Mouse (Mus musculus) ES-Bruce4 (cell line): ENCODE data around the gene Egfr. TPM values are rescaled to one million over a fixed set of nuclear protein-coding genes. Genes with fewer than 3 reads are reported as not detected.

Experiments
- H3K27ac ChIP-seq: 2 replicates; pipeline ENCODE4 v1.5.1; 2012; ENCODE audit warnings: low read length, inconsistent platforms; ENCODE audit not compliant: insufficient read depth
- H3K27me3 ChIP-seq: 2 replicates; pipeline ENCODE4 v1.6.1; 2012; ENCODE audit warnings: mild to moderate bottlenecking, low read length, inconsistent platforms; ENCODE audit not compliant: control insufficient read depth, poor library complexity, insufficient read depth, severe bottlenecking
- H3K36me3 ChIP-seq: 2 replicates; pipeline ENCODE4 v1.6.1; 2012; ENCODE audit warnings: inconsistent platforms, mild to moderate bottlenecking, low read length, moderate library complexity; ENCODE audit not compliant: control insufficient read depth, poor library complexity, insufficient read depth, severe bottlenecking
- H3K4me1 ChIP-seq: one replicate; pipeline ENCODE4 v1.8.1; 2011; ENCODE audit warnings: low read length; ENCODE audit not compliant: control insufficient read depth, insufficient read depth
- H3K4me3 ChIP-seq: 2 replicates; pipeline ENCODE4 v1.5.1; 2011; ENCODE audit warnings: low read depth, mild to moderate bottlenecking, low read length
- H3K9ac ChIP-seq: 2 replicates; pipeline ENCODE4 v1.6.1; 2012; ENCODE audit warnings: low read depth, mild to moderate bottlenecking, inconsistent platforms; ENCODE audit not compliant: poor library complexity, severe bottlenecking
- H3K9me3 ChIP-seq: replicated peaks from 2 replicates; pipeline ENCODE4 v1.6.1; 2012; ENCODE audit warnings: mild to moderate bottlenecking, low read length, inconsistent platforms; ENCODE audit not compliant: control insufficient read depth, poor library complexity, insufficient read depth, severe bottlenecking
- CTCF ChIP-seq: IDR thresholded peaks from one replicate; pipeline ENCODE4 v1.8.1; 2011; ENCODE audit warnings: low read depth, low read length
- EP300 ChIP-seq: IDR thresholded peaks from 2 replicates; pipeline ENCODE4 v1.6.1; 2011; ENCODE audit warnings: low read depth, low read length; ENCODE audit not compliant: insufficient read depth
- POLR2A ChIP-seq: IDR thresholded peaks from one replicate; pipeline ENCODE4 v1.8.1; 2011; ENCODE audit warnings: low read length; ENCODE audit not compliant: insufficient read depth
- polyA plus RNA-seq: library from polyadenylated mRNA; stranded (reverse); fragments of >200 nt; gene quantifications from 2 replicates; pipeline ENCODE4 v1.2.4, GENCODE M21; 2011; ENCODE audit warnings: low read depth; ENCODE audit not compliant: missing spikeins, insufficient read depth, insufficient read length

The Egfr gene
- polyA plus RNA-seq, 1 experiment, result 13.1 TPM

DNA sequence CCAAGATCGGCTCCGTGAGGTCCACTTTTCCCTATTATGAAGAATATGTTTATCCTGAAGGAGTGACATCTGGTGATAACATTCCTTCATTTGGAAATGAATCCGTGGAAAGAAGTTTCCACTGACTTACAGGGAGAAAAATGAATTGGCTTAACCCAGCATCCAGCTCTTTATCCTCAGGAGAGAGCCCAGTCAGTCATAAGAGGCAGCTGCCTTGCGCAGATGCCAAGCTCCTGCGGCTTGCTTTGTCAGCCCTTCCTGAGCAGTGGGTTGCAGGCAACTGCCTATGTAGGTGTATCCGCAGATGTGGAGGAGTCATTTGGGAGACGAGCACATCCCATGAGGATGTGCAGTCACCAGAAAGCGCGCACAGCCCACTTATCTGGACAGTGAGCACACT, 64.4 kb downstream of the Egfr start:
- no peak overlapping the region for H3K9ac ChIP-seq
- no peaks in the 10 kb centered on the region for H3K36me3 ChIP-seq
- TF ChIP-seq EP300 (no peak), POLR2A (no peak), CTCF (no peak)
- no peaks in the 10 kb centered on the region for H3K27me3 ChIP-seq
- H3K27ac ChIP-seq, result no peak overlapping the region
- H3K4me1 ChIP-seq, result no peaks in the 10 kb centered on the region
- no peak overlapping the region for H3K4me3 ChIP-seq
- 0 out of 2 replicates have a peak, but pooled peaks cover 3% of the 10 kb centered on the region for H3K9me3 ChIP-seq

DNA sequence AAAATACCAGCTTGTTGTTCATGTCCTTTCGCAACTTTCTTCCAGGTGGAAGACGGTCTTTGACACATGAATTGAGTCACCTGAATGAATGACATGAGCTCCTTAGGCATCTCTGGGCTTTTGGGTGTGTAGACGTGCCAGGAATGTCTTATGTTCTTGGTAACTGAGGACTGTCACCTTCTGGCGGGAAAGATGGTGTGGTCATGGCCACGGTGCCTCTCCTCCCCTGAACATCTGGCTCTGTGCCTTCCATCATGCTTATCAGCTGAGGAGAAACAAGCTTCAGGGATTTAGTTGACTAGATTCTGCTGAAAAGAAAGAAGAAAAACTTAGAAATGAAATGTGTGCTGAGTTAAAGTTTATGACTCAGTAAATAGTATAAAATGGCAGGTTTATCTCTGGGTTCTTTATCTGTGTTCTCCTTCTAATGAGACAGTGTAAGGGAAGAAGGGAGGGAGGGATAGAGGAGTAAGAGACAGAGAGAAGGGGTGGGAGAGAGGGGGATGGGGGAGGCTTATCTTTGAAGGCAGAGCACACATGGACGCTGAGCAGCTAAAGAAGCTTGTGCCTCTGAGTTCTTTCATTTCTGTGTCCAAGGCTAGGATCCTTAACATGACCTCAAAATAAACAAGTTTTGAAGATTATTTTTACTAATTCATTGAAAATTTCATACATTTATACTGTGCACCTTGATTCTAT, 65.5 kb downstream of the Egfr start:
- H3K36me3 ChIP-seq, result no peaks in the 10 kb centered on the region
- no peak overlapping the region for H3K4me3 ChIP-seq
- H3K27ac ChIP-seq, result no peak overlapping the region
- no peaks in the 10 kb centered on the region for H3K4me1 ChIP-seq
- 0 out of 2 replicates have a peak, but pooled peaks cover 3% of the 10 kb centered on the region for H3K9me3 ChIP-seq
- TF ChIP-seq POLR2A (no peak), CTCF (no peak), EP300 (no peak)
- H3K9ac ChIP-seq, result no peak overlapping the region
- no peaks in the 10 kb centered on the region for H3K27me3 ChIP-seq

DNA sequence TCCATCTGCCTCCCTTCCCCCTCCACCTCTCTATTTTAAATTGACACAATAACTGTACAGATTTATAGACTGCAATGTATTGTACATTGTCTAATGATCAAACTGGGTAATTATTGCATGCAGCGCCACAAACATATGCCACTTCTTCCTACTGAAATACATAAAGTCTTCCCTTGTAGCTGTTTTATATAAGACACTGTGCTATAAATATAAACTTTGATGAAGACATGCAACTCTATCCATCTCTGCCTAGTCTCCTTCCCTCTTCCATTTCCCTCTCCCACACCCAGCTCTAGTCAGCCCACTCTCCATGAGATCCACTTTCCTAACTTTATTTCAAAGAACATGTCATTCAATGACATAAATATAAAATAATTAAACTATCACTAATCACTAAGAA, 67.4 kb downstream of the Egfr start:
- Histone ChIP-seq H3K36me3 (no peaks in the 10 kb centered on the region), H3K27me3 (no peaks in the 10 kb centered on the region), H3K4me3 (no peak overlapping the region), H3K9me3 (0 out of 2 replicates have a peak, but pooled peaks cover under 1% of the 10 kb centered on the region), H3K27ac (no peak overlapping the region), H3K4me1 (no peaks in the 10 kb centered on the region), H3K9ac (no peak overlapping the region)
- TF ChIP-seq CTCF (no peak), EP300 (no peak), POLR2A (no peak)

DNA sequence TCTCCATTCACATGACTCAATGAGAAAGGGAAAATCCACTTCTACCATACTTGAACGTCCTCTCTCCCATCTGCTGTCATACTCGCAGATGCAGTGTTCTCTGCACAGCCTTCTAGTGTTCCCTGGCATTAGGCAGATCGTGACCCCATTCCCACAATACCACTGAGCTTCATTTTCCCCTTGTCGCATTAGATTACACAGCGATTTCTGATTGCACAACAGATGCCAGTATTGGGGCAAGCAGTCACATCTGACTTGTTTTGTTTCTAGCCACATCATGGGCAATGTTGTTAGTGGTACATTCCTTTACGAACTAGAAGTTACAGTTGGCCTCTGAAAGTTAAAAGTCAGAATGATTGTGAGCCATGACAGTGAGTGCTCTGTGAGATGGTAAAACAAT, 68.1 kb downstream of the Egfr start:
- no peaks in the 10 kb centered on the region for H3K9me3 ChIP-seq
- no peak overlapping the region for H3K4me3 ChIP-seq

DNA sequence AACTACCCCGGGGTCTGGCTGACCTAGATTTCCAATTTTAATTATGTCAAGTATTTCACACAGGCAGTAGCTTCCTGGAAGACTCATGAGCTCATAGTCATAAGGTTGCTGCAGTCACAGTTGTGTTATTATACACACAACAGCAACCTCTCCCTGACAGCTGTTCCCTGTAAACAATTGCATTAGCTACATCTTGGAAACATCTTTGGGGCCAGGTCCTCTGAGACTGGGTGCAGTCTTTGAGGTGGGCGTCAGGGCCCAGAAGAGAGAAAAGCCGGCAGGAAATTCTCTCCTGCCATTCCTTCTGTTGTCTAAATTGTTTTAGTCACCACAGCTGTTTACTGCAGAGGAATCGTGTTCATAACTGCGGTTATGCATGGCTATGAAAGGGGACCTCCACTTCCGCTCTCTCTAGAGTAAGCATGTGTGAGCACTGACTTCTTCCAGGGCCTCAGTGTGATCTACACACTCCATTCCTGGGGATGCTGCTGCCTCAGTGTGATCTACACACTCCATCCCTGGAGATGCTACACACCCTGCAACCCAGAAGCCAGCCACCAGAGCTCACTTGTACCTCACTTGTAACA, 69.8 kb downstream of the Egfr start:
- H3K27me3 ChIP-seq, result no peaks in the 10 kb centered on the region

More for the DNA sequence above, 68.1 kb downstream of the Egfr start:
- TF ChIP-seq EP300, result no peak
- no peak for TF ChIP-seq POLR2A
- Histone ChIP-seq H3K9ac (no peak overlapping the region), H3K27ac (no peak overlapping the region), H3K4me1 (no peaks in the 10 kb centered on the region), H3K27me3 (no peaks in the 10 kb centered on the region), H3K36me3 (no peaks in the 10 kb centered on the region)

More for the DNA sequence above, 69.8 kb downstream of the Egfr start:
- Histone ChIP-seq H3K4me3 (no peak overlapping the region), H3K4me1 (no peaks in the 10 kb centered on the region), H3K36me3 (no peaks in the 10 kb centered on the region), H3K9ac (no peak overlapping the region), H3K9me3 (no peaks in the 10 kb centered on the region), H3K27ac (no peak overlapping the region)
- TF ChIP-seq EP300 (no peak), CTCF (no peak), POLR2A (no peak)
